Mouse (Mus musculus) cerebellum, adult (tissue): ENCODE measurements around the gene Bicdl2.

ENCODE experiments used
- ATAC-seq: cut with Nextera tagmentation; 2 replicates; pipeline ENCODE4 v1.9.2; 2017; ENCODE audit warnings: mild to moderate bottlenecking, moderate library complexity, mixed read lengths; ENCODE audit not compliant: insufficient number of reproducible peaks, low FRiP score, low TSS enrichment

The Bicdl2 gene

GRCm38 (mm10) chr17:23660117-23660875 lies at the start of gene Bicdl2:
Gene Bicdl2 (plus strand): TSS chr17:23660506.
- no peak for ATAC-seq

DNA sequence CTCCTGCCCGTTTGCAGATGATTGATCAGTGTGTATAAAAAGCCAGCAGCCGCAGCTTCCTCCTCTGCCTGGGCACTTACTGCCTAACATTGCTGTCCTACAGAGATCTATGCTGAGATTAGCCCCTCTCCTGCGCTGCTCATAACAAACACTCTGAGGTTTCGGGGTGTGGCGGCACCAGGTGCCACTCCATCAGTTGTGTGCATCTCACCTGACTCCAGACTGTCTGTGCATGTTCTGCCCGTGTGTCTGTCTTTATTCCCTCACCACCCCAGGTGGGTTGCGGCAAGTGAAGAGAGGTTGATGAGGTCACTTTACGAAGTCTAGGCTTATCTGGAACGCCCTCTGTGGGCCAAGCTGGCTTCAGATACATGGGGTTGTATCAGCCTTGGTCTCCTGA lies 43.2 kb upstream of the Bicdl2 start:
- ATAC-seq = no peak

DNA sequence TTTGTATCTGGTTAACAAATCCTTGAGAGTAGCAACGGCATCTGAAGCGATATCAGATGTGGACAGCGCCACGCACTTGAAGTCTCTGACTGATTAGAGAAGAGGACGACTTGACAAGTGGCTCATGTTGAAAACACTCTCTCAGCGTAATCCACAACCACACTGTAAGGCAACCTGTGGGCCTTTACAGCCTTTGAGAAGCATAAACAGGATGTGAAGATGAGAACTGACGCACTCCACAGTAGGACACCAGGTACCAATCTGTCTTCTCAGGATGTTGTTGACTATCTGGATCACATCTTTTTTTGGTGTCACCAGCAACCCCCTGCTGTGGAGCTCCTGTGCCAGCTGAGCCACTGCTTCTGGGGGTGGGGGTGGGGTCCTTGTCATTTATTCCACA lies 40.0 kb upstream of the Bicdl2 start:
- ATAC-seq = no peak

DNA sequence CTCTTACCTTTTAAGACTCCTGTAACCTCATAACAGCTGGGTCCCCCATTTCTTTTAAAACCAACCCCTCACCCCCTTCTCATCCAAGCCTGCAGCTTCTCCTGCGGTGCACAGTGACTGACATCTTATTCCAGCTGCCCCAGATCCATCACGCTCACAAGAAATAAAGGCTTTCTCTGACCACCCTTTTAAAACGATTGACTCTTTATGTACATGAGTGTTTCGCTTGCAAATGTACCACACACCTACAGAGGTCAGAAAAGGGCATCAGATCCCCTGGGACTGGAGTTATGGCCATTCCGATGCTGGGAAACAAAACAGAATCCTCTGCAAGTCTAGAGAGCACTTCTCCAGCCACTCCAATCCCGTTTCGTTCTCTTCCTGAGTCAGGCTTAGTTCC lies 32.5 kb upstream of the Bicdl2 start:
- no peak for ATAC-seq

DNA sequence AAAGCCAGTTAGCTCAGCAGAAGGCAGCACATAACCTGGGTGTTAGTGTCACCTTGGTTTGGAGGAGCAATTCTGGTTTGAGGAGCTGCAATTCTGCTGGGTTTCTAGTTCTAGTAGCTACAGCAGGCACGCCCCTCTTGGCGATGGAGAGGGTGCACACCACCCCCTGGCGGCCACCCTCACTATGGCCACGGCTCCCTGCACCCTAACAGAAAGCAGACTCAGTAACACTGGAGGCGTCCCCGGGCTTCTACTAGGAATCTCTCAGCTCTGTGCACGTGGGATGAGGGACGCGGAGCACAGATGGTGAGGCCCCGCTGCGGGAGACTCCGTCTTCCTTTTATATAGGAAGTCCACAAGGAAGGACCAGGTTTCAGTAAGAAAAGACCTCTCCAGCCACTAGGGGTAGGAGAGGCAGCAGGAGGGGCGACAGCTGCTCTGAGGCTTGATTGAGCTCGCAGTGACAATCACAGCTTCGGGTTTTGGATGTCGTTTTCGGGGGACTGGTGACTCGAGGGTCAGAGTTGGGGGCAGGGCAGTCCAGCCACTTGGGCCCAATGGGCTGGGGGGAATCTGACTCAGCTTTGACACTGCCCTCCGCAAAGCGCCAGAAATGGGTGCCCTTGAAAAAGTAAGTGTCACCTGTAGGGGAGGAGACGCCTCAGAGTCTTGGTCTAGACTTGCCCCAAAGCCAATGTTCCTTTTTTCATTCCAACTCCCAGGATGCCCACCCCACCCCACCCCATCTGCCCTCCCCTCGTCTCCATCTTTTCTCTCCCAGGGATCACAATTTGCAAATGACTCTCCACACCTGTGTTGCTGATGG lies 29.9 kb upstream of the Bicdl2 start:
- peak; percentile 66; the same call in 1 of the 2 replicates for ATAC-seq

DNA sequence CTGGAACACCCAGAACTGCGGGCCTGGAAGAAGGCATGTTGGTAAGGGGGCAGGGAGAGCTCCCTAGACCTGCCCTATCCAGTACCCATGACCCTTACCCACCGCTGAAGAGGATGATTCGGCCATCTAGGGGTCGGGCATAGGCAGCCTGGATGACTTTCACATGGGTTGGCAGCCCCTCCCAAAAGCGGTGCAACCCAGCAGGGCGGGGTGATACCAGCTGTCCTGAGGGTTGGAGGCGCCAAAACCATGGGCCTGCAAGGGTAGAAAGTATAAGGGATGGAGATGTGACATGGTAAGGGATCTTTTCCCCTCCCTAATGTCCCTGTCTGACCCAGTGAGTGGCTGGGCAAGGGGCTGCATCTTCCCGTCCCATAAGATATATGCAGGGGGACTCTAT lies 29.1 kb upstream of the Bicdl2 start:
- ATAC-seq = no peak

DNA sequence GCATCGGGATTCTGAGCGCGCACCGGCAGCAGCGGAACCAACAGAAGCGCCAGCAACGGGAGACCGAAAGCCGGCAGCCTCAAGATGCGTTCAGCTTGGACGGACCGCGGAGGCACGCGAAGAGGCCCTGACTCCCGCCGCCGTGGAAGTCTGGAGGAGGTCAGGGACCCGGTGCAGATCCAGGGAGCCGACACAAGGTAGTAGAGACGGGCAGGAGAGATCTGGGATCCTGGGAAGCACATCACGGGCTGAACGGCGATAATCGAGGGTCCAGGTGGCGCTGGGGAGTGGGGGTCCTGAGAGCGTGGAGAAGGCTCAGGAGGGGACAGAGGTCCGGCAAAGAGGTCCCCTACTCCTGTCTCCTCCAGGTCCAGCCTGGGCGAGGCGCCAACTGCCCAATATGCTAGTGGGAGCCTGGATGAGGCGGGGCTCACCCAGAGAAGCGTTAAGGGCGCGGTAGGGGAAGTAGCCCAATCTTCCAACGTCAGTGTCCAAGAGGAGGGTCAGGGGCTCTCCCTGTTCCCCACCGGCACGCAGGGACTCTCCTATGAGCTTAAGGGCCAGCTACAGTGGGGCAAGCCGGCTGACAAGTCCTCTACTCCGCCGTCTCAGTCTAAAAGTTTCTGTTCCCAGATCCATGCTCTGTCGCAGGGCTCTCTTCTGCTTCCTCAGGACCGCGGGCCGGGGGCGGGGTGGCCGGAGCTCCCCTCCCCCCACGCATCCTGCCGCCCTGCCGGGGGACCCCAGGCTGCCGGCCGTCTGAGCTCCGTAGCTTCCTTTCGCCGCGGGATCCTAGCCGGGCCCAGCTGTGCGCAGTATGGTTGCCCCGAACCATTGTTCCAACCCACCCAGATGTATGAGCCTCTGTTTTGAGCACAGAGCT lies 15.5 kb upstream of the Bicdl2 start, which contains the start of gene Mmp25:
Gene Mmp25 (minus strand): TSS at position 665 of the 883 bp plus-strand sequence.
- no peak for ATAC-seq

DNA sequence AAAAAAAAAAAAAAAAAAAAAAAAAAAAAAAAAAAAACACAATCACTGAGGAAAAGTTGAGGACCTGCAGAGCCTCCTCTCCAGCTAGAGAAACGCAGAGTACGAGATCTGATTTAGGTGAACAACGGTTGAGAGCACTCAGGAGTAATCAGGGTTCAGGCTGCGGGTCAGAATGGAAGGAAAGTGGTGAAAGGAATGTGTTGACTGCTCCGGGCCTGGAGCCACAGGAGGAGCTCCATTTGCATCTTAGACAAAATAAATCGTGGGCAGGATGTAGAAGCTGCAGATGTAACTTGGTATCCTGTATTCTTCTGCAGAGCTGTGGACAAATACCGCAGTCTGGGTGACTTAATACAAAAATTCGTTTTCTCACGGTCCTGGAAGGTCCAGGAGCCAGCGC lies 14.4 kb upstream of the Bicdl2 start:
- no peak for ATAC-seq

- ATAC-seq = no peak
Measured at GRCm38 (mm10) chr17:23651363-23651762, 8.9 kb upstream of the Bicdl2 start.

DNA sequence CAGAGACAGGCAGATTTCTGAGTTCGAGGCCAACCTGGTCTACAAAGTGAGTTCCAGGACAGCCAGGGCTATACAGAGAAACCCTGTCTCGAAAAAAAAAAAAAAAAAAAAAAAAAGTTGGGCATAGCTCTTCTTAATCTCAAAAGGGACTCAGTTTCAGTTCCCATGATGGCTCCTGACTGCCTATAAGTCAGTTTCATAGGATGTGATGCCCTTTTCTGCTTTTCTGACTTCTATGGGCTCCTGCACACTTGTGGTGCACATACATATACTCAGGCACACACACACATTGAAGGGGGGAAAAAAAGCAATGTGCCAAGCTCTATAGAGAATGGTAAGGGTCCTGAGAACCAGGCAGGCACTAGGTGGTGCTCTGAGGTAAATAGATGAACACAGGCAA lies 7.0 kb upstream of the Bicdl2 start:
- no peak for ATAC-seq

- no peak for ATAC-seq
Measured at GRCm38 (mm10) chr17:23654001-23654400, 6.3 kb upstream of the Bicdl2 start.

- ATAC-seq = no peak
Measured at GRCm38 (mm10) chr17:23654410-23654809, 5.9 kb upstream of the Bicdl2 start.

DNA sequence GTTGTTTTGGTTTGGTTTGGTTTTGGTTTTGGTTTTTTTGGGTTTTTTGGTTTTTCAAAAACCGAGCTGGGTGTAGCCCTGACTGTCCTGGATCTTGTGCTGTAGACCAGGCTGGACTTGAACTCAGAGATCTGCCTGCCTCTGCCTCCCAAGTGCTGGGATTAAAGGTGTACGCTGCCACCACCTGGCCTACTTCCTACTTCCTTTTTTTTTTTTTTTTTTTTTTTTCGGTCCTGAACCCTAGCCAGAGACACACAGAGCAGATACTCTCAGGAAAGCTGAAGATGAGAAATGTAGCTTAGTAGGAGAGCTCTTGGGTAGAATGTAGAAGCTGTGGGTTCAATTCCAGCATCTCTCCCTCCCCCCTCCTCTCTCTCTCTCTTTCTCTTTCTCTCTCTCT lies 1.9 kb upstream of the Bicdl2 start:
- ATAC-seq = no peak

DNA sequence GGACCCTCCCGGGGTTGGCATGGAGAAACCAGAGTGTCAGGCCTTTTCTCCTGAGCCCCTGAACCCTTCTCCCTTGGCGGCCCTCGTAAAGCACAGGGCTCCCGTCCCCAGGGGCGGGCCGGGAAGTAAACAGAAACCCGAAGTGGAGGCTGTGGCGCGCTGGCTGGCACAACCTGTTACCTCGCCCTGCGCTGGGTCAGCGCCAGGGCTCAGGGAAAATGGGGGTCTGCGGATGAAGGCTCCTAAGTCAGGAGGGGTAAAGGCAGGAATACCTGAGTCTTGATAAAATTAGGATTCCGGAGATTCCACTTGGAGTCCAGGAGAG lies 532 bp downstream of the Bicdl2 start:
- no peak for ATAC-seq

GRCm38 (mm10) chr17:23661526-23661925 lies 1.2 kb downstream of the Bicdl2 start:
- ATAC-seq = no peak

GRCm38 (mm10) chr17:23664556-23665021 lies 4.3 kb downstream of the Bicdl2 start:
- no peak; the same call in 1 of the 2 replicates for ATAC-seq

- ATAC-seq = no peak
Measured at GRCm38 (mm10) chr17:23665511-23665910, 5.2 kb downstream of the Bicdl2 start.

DNA sequence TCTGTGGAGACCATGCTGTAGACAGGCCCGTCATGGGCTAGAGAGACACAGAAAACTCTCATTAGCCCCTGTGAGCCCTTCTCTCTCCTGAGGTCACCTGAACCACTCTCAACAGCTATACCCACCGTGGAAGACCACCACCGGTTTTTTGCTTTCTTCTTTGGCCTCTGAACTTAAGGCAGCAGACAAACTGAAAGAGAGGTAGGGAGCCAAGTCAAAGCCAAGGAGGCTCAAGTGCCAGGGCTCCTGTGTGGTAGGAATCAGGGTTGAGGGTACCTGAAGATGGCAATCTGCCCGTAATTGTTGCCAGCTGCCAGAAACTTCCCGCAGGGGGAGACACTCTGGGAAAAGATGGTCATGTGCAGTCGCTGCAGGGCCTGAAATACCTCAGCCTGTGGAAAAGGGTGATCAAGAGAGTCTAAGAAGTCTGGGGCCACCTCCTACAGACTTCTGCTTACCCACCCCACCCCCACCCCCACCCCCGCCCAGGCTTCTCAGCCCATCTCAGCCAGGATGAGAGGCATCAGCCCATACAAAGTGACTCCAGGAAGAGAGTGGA lies 10.3 kb downstream of the Bicdl2 start:
- no peak for ATAC-seq

GRCm38 (mm10) chr17:23671519-23671918 lies 11.2 kb downstream of the Bicdl2 start:
- no peak for ATAC-seq

- ATAC-seq = no peak
Measured at GRCm38 (mm10) chr17:23672761-23673160, 12.5 kb downstream of the Bicdl2 start.
